Mouse (Mus musculus): ENCODE results near the gene Mdm4.

DNA sequence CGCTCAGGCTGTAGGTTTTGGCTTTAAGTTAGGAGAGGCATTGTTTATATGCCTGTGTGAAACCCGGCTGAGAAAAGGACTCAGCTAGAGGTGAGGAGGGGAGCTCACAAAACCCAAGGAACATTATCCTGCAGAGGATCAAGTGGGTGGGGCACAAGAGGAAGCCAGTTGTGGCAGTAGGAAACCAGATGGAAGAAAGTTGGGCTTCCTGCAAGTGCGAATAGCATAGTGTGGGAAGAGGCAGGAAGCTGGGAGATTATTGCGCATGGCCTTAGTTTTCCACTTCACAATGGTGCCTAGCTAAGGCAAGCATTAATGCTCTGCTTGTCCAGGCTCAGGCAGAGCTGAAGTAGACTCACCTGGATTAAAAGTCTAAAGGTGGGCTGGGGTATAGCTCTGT is 30.3 kb upstream of the Mdm4 start:
- no peak for TF ChIP-seq CTCF (IDR thresholded peaks at IDR 0.05; ENCODE audit: insufficient read depth, low read length)
- no peak for TF ChIP-seq POLR2A (IDR thresholded peaks at IDR 0.05; ENCODE audit: borderline replicate concordance, extremely low read depth, low read depth, low read length)

Measured in lung, adult 2 months (tissue).